Mouse (Mus musculus): Measurements from ENCODE around the gene Rpl23a. TPM values are rescaled to one million over a fixed set of nuclear protein-coding genes. Genes with fewer than 3 reads are reported as not detected.

Gene Rpl23a
- polyA plus RNA-seq, 1 experiment from 2014 or later, result 1,161 TPM

DNA sequence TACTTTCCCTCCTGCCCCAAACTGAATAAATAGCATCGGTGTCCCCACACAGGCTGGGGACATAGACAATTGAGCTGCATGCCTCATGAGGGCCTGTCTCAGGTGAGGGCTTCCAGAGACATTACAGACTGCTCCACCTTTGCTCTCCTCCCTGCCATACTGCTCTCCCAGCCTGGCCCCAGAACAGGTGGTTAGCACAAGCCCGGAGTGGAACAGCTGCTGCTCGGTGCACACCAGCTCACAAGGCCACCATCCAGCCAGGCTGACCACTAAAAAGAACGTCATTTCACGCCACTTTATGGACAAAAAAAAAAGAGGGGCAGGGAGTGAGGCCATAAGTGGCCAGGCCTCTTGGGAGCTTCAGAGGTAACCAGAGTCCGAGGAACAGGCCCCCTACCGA is 23.8 kb upstream of the Rpl23a start:
- DNase-seq (ENCODE audit: low spot score) (no peak), ATAC-seq (replicated peaks; ENCODE audit: low FRiP score) (no peak)
- Histone ChIP-seq H3K4me1 (replicated peaks; ENCODE audit: control insufficient read depth, insufficient read depth, low read length) (no peaks in the 10 kb centered on the region), H3K27ac (ENCODE audit: low read depth, low read length) (no peak overlapping the region), H3K4me2 (ENCODE audit: low read depth, low read length, severe bottlenecking) (no peak overlapping the region), H3K27me3 (ENCODE audit: control insufficient read depth, insufficient read depth, low read length) (no peaks in the 10 kb centered on the region), H3K36me3 (ENCODE audit: control insufficient read depth, insufficient read depth, low read length) (peaks cover 20% of the 10 kb centered on the region), H3K9me3 (ENCODE audit: control insufficient read depth, low read length) (no peaks in the 10 kb centered on the region), H3K9ac (ENCODE audit: low read length) (no peak overlapping the region), H3K4me3 (ENCODE audit: low read depth, low read length) (no peak overlapping the region)
- WGBS, result 94% methylated on average over 7 of the region's 7 CpGs

DNA sequence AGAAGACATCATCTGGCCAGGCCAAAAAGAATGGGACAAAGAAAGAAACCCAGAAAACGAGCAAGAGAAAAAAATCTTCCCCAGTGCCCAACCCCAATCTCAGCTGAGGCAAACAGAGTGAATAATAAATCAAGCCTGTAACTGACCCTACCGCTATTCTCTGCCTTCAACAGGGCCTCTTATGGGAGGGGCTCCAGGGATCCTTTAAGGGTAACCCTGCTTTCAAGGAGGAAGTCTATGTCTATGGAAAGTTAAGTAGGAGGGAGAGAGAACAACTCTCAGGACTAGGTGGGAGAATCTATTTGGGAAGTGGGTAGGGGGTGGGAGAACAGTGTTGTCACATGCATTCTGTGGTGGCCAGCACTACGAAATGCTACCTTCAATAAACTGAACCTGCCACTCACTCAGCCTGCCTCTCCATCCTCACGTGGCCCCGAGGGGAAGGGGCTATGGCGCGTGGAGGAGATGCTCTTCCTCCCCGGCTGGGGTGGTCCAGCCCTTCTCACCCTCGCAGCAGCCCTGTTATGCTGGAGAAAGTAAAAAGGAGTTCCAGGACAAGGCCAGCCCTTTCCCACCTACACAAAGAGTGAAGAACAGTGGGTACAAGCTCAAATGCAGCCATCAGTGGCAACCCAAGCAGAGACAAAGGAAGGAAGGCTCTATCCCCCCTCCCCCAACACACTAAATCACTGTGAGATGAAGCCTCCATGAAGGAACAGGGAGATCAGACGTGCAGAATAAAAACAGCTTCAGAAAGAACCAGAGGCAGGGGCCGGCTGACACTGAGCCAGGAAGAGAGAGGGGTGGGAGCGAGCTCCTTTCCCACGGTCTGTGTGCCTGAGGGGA is 22.2 kb upstream of the Rpl23a start:
- no peak overlapping the region for H3K9ac ChIP-seq (ENCODE audit: low read length)
- ATAC-seq (replicated peaks; ENCODE audit: low FRiP score) (no peak), DNase-seq (ENCODE audit: low spot score) (no peak)
- no peak overlapping the region for H3K4me2 ChIP-seq (ENCODE audit: low read depth, low read length, severe bottlenecking)
- H3K36me3 ChIP-seq (ENCODE audit: control insufficient read depth, insufficient read depth, low read length), result peaks cover 19% of the 10 kb centered on the region
- H3K4me1 ChIP-seq (replicated peaks; ENCODE audit: control insufficient read depth, insufficient read depth, low read length), result no peaks in the 10 kb centered on the region
- no peak overlapping the region for H3K4me3 ChIP-seq (ENCODE audit: low read depth, low read length)
- H3K27me3 ChIP-seq (ENCODE audit: control insufficient read depth, insufficient read depth, low read length), result no peaks in the 10 kb centered on the region
- peak overlapping the region; percentile 48; the same call in 1 of the 2 replicates for H3K27ac ChIP-seq (ENCODE audit: low read depth, low read length)
- WGBS, result 79% methylated on average over 13 of the region's 13 CpGs
- H3K9me3 ChIP-seq (ENCODE audit: control insufficient read depth, low read length), result no peaks in the 10 kb centered on the region

GRCm38 (mm10) chr11:78204287-78204686 is 20.9 kb upstream of the Rpl23a start:
- H3K9me3 ChIP-seq (ENCODE audit: control insufficient read depth, low read length), result no peaks in the 10 kb centered on the region
- H3K4me1 ChIP-seq (replicated peaks; ENCODE audit: control insufficient read depth, insufficient read depth, low read length), result no peaks in the 10 kb centered on the region
- peaks cover 18% of the 10 kb centered on the region for H3K36me3 ChIP-seq (ENCODE audit: control insufficient read depth, insufficient read depth, low read length)
- no peak for ATAC-seq (replicated peaks; ENCODE audit: low FRiP score)
- H3K9ac ChIP-seq (ENCODE audit: low read length), result no peak overlapping the region
- DNase-seq (ENCODE audit: low spot score), result no peak
- H3K4me2 ChIP-seq (ENCODE audit: low read depth, low read length, severe bottlenecking), result no peak overlapping the region
- H3K27ac ChIP-seq (ENCODE audit: low read depth, low read length), result no peak overlapping the region
- no peaks in the 10 kb centered on the region for H3K27me3 ChIP-seq (ENCODE audit: control insufficient read depth, insufficient read depth, low read length)
- WGBS, result 87% methylated on average over 6 of the region's 6 CpGs
- no peak overlapping the region for H3K4me3 ChIP-seq (ENCODE audit: low read depth, low read length)

DNA sequence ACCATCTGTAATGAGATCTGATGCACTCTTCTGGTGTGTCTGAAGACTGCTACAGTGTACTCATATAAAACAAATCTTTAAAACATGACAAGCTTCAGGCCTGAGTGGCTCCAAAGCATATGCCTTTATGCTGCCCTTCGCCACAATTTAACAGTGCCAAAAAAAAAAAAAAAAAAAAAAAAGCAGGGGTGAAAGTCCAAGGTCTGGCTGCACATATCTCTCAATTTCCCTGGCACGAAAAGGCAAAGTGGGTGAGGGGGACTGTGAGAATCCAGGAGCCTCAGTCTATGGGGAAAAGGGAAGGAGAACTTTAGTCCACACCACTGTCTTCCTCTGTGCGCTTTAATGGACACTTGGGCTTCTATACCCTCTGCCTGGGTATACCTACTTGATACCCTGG is 19.0 kb upstream of the Rpl23a start:
- ATAC-seq (replicated peaks; ENCODE audit: low FRiP score) (no peak), DNase-seq (ENCODE audit: low spot score) (no peak)
- Histone ChIP-seq H3K4me1 (replicated peaks; ENCODE audit: control insufficient read depth, insufficient read depth, low read length) (no peaks in the 10 kb centered on the region), H3K27me3 (ENCODE audit: control insufficient read depth, insufficient read depth, low read length) (no peaks in the 10 kb centered on the region), H3K4me3 (ENCODE audit: low read depth, low read length) (no peak overlapping the region), H3K36me3 (ENCODE audit: control insufficient read depth, insufficient read depth, low read length) (peaks cover 4% of the 10 kb centered on the region; the same call in 1 of the 2 replicates), H3K4me2 (ENCODE audit: low read depth, low read length, severe bottlenecking) (no peak overlapping the region), H3K9ac (ENCODE audit: low read length) (no peak overlapping the region), H3K9me3 (ENCODE audit: control insufficient read depth, low read length) (no peaks in the 10 kb centered on the region), H3K27ac (ENCODE audit: low read depth, low read length) (no peak overlapping the region)
- 96% methylated on average over 3 of the region's 3 CpGs for WGBS

GRCm38 (mm10) chr11:78195101-78195863 is 11.9 kb upstream of the Rpl23a start:
- no peak overlapping the region for H3K27ac ChIP-seq (ENCODE audit: low read depth, low read length)
- no peak overlapping the region; the same call in 1 of the 2 replicates for H3K9ac ChIP-seq (ENCODE audit: low read length)
- no peak for DNase-seq (ENCODE audit: low spot score)
- no peaks in the 10 kb centered on the region for H3K27me3 ChIP-seq (ENCODE audit: control insufficient read depth, insufficient read depth, low read length)
- peaks cover 5% of the 10 kb centered on the region for H3K36me3 ChIP-seq (ENCODE audit: control insufficient read depth, insufficient read depth, low read length)
- peak overlapping the region; percentile 35 for H3K4me3 ChIP-seq (ENCODE audit: low read depth, low read length)
- H3K4me2 ChIP-seq (ENCODE audit: low read depth, low read length, severe bottlenecking), result peak overlapping the region; percentile 46
- 63% methylated on average over 21 of the region's 23 CpGs for WGBS
- peaks cover 4% of the 10 kb centered on the region; the same call in 1 of the 2 replicates for H3K4me1 ChIP-seq (replicated peaks; ENCODE audit: control insufficient read depth, insufficient read depth, low read length)
- ATAC-seq (replicated peaks; ENCODE audit: low FRiP score), result no peak
- H3K9me3 ChIP-seq (ENCODE audit: control insufficient read depth, low read length), result no peaks in the 10 kb centered on the region

DNA sequence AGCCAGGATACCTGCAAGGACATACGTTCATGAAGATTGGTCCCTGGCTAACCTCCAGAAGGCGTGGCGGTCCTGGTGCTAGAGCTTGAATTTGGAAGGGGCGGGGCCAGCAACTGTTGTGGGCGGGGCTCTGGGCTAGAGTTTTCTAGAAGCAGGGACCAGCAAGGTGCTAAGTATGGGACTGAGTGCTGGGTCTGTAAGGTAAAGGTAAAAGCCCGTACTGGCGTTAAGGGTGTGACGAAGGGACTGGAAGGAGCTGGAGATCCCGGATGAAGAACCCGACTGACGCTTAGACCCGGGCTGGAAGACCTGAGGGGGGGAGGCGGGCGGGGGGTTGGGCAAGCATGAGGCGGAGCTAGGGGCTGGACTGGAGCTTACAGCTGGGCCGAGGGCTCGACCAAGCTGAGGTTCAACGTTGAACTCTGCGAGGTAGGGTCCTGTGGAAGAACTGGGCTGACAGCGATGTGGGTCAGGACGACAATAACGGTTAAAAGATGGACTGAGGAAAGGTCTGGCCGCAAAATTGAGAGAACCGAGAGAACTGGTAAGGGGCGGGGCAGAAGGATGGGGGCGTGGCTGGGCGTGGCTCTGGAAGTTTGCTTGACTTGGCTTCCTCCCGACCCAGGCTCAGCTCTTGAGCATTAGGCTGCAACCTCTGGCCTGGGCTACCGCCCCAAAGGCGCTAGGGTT is 11.2 kb upstream of the Rpl23a start:
- WGBS, result 3% methylated on average over 30 of the region's 30 CpGs
- Histone ChIP-seq H3K4me1 (replicated peaks; ENCODE audit: control insufficient read depth, insufficient read depth, low read length) (peaks cover 11% of the 10 kb centered on the region; the same call in 1 of the 2 replicates), H3K27me3 (ENCODE audit: control insufficient read depth, insufficient read depth, low read length) (no peaks in the 10 kb centered on the region), H3K9me3 (ENCODE audit: control insufficient read depth, low read length) (no peaks in the 10 kb centered on the region), H3K36me3 (ENCODE audit: control insufficient read depth, insufficient read depth, low read length) (peaks cover 5% of the 10 kb centered on the region), H3K4me3 (ENCODE audit: low read depth, low read length) (peak overlapping the region; percentile 35), H3K9ac (ENCODE audit: low read length) (no peak overlapping the region; the same call in 1 of the 2 replicates), H3K4me2 (ENCODE audit: low read depth, low read length, severe bottlenecking) (peak overlapping the region; percentile 46), H3K27ac (ENCODE audit: low read depth, low read length) (no peak overlapping the region)
- DNase-seq (ENCODE audit: low spot score) (peak; percentile 81), ATAC-seq (replicated peaks; ENCODE audit: low FRiP score) (peak; percentile 44; the same call in 1 of the 2 replicates)

DNA sequence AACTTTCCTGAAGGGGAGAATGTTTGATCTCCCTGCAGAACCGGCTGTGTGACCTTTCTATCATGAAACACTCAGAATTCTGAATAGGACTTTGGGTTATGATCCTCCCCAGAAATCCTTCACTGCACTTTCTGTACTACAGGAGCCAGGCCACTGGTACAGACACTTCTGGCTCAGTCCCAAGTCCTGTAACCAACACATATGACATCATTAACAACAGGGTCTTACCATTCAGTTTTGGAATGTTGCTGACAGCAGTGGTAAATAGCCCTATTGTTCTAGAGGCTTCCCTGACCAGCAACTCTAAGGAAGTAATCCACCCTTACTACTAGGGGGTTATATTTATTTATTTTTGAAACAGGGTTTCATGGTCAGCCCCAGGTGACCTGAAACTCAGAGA is 9.7 kb upstream of the Rpl23a start, which contains the start of gene Proca1:
Gene Proca1, plus strand, starts transcription at position 280 of the 400 bp plus-strand sequence.
- Histone ChIP-seq H3K27ac (ENCODE audit: low read depth, low read length) (no peak within 1 kb of the TSS), H3K36me3 (ENCODE audit: control insufficient read depth, insufficient read depth, low read length) (peaks cover 5% of the 10 kb centered on the region), H3K4me2 (ENCODE audit: low read depth, low read length, severe bottlenecking) (no peak within 1 kb of the TSS), H3K9me3 (ENCODE audit: control insufficient read depth, low read length) (no peaks in the 10 kb centered on the region), H3K27me3 (ENCODE audit: control insufficient read depth, insufficient read depth, low read length) (no peaks in the 10 kb centered on the region), H3K4me3 (ENCODE audit: low read depth, low read length) (peak within 1 kb of the TSS; percentile 35; the same call in 1 of the 2 replicates), H3K4me1 (replicated peaks; ENCODE audit: control insufficient read depth, insufficient read depth, low read length) (peaks cover 14% of the 10 kb centered on the region; the same call in 1 of the 2 replicates), H3K9ac (ENCODE audit: low read length) (no peak within 1 kb of the TSS)
- WGBS, result 74% methylated on average over 1 of the region's 1 CpGs
- DNase-seq (ENCODE audit: low spot score) (no peak), ATAC-seq (replicated peaks; ENCODE audit: low FRiP score) (no peak)

- 76% methylated on average over 6 of the region's 6 CpGs for WGBS
- H3K4me2 ChIP-seq (ENCODE audit: low read depth, low read length, severe bottlenecking), result peak overlapping the region; percentile 66
- H3K27ac ChIP-seq (ENCODE audit: low read depth, low read length), result peak overlapping the region; percentile 96; the same call in 1 of the 2 replicates
- H3K9ac ChIP-seq (ENCODE audit: low read length), result peak overlapping the region; percentile 81; the same call in 1 of the 2 replicates
- H3K36me3 ChIP-seq (ENCODE audit: control insufficient read depth, insufficient read depth, low read length), result peaks cover 5% of the 10 kb centered on the region
- no peaks in the 10 kb centered on the region for H3K27me3 ChIP-seq (ENCODE audit: control insufficient read depth, insufficient read depth, low read length)
- DNase-seq (ENCODE audit: low spot score) (no peak), ATAC-seq (replicated peaks; ENCODE audit: low FRiP score) (no peak)
- peaks cover 13% of the 10 kb centered on the region; the same call in 1 of the 2 replicates for H3K4me1 ChIP-seq (replicated peaks; ENCODE audit: control insufficient read depth, insufficient read depth, low read length)
- H3K4me3 ChIP-seq (ENCODE audit: low read depth, low read length), result peak overlapping the region; percentile 70; the same call in 1 of the 2 replicates
- H3K9me3 ChIP-seq (ENCODE audit: control insufficient read depth, low read length), result no peaks in the 10 kb centered on the region
Observed at GRCm38 (mm10) chr11:78190041-78190440, 6.7 kb upstream of the Rpl23a start.

Measured in forebrain, embryonic 11.5 days (tissue).